Mouse (Mus musculus) heart, postnatal 36 days (tissue): ENCODE data around the gene Zic3. TPM values are rescaled to one million over a fixed set of nuclear protein-coding genes. Genes with fewer than 3 reads are reported as not detected.

Experiments used
- DNase-seq, 2 experiments: peaks; one replicate each; pipeline ENCODE4 v3.0.0; 2021 to 2022
- intact Hi-C: fragments of 180-260 bp; cut with DNase I; formaldehyde crosslinking; loops from one replicate; pipeline ENCODE4 v1.15.1; 2025
- total RNA-seq, 2 experiments: library from RNA; stranded (reverse); gene quantifications; 2 replicates each; pipeline ENCODE4 v1.2.3; 2021

The Zic3 gene
- not detected for total RNA-seq

GRCm38 (mm10) chrX:58022400-58022799 is at the start of gene Zic3:
Gene Zic3, plus strand, starts transcription at chrX:58022700.
- DNase-seq, result no peak
- intact Hi-C loops, result no loop called here

- intact Hi-C loops, result no loop called here
- no peak for DNase-seq
Observed at GRCm38 (mm10) chrX:57982351-57982750, 40.1 kb upstream of the Zic3 start.

- no peak for DNase-seq
- intact Hi-C loops, result no loop called here
Observed at GRCm38 (mm10) chrX:57987455-57988109, 34.9 kb upstream of the Zic3 start.

GRCm38 (mm10) chrX:58013391-58013790 is 9.1 kb upstream of the Zic3 start:
- DNase-seq, result no peak
- intact Hi-C loops, result no loop called here

- DNase-seq, result no peak
- intact Hi-C loops, result no loop called here
Observed at GRCm38 (mm10) chrX:58014093-58014492, 8.4 kb upstream of the Zic3 start.

GRCm38 (mm10) chrX:58014761-58015160 is 7.7 kb upstream of the Zic3 start:
- intact Hi-C loops, result loop anchor here (5.0 kb wide), 1 partner anchor 92 kb away; no protein-coding TSS in a partner anchor
- no peak for DNase-seq

GRCm38 (mm10) chrX:58015336-58015945 is 7.1 kb upstream of the Zic3 start:
- no peak for DNase-seq
- intact Hi-C loops, result loop anchor here (5.0 kb wide), 1 partner anchor 93 kb away; no protein-coding TSS in a partner anchor

- DNase-seq, result no peak
- intact Hi-C loops, result loop anchor here (5.0 kb wide), 1 partner anchor 96 kb away; no protein-coding TSS in a partner anchor
Observed at GRCm38 (mm10) chrX:58018720-58019119, 3.8 kb upstream of the Zic3 start.

- no peak for DNase-seq
- intact Hi-C loops, result loop anchor here (5.0 kb wide), 1 partner anchor 97 kb away; no protein-coding TSS in a partner anchor
Observed at GRCm38 (mm10) chrX:58019257-58019953, 3.1 kb upstream of the Zic3 start.

- no peak for DNase-seq
Observed at GRCm38 (mm10) chrX:58027631-58028030, 5.1 kb downstream of the Zic3 start.

GRCm38 (mm10) chrX:58028082-58028481 is 5.6 kb downstream of the Zic3 start:
- no peak for DNase-seq
- intact Hi-C loops, result no loop called here

More at GRCm38 (mm10) chrX:58027631-58028030, 5.1 kb downstream of the Zic3 start:
- intact Hi-C loops, result no loop called here

GRCm38 (mm10) chrX:58028858-58029257 is 6.4 kb downstream of the Zic3 start:
- DNase-seq, result no peak
- intact Hi-C loops, result no loop called here

- DNase-seq, result no peak
- intact Hi-C loops, result no loop called here
Observed at GRCm38 (mm10) chrX:58030100-58030834, 7.8 kb downstream of the Zic3 start.

- intact Hi-C loops, result no loop called here
- no peak for DNase-seq
Observed at GRCm38 (mm10) chrX:58030835-58031670, 8.6 kb downstream of the Zic3 start.

GRCm38 (mm10) chrX:58031671-58032605 is 9.4 kb downstream of the Zic3 start:
- no peak for DNase-seq
- intact Hi-C loops, result no loop called here

- intact Hi-C loops, result no loop called here
- DNase-seq, result no peak
Observed at GRCm38 (mm10) chrX:58032622-58033021, 10.1 kb downstream of the Zic3 start.

- intact Hi-C loops, result no loop called here
- no peak for DNase-seq
Observed at GRCm38 (mm10) chrX:58033521-58033920, 11.0 kb downstream of the Zic3 start.

GRCm38 (mm10) chrX:58038061-58039007 is 15.8 kb downstream of the Zic3 start:
- no peak for DNase-seq
- intact Hi-C loops, result no loop called here
